Mouse (Mus musculus) left cerebral cortex, postnatal 25 days (tissue): ENCODE data around the gene Itga9. TPM values are rescaled to one million over a fixed set of nuclear protein-coding genes. Genes with fewer than 3 reads are reported as not detected.

ENCODE experiments used
- DNase-seq, 2 experiments: peaks; one replicate each; pipeline ENCODE4 v3.0.0; 2022; ENCODE audit warnings: low spot score in 2 of 2, mixed read lengths in 1 of 2
- intact Hi-C: fragments of 180-260 bp; cut with DNase I; formaldehyde crosslinking; loops from one replicate; pipeline ENCODE4 v1.15.1; 2025
- total RNA-seq, 2 experiments: library from RNA; stranded (reverse); gene quantifications; 2 replicates each; pipeline ENCODE4 v1.2.3; 2021

Itga9 gene
- total RNA-seq, 2 experiments from 2014 or later: 6.7 to 7.0 TPM

DNA sequence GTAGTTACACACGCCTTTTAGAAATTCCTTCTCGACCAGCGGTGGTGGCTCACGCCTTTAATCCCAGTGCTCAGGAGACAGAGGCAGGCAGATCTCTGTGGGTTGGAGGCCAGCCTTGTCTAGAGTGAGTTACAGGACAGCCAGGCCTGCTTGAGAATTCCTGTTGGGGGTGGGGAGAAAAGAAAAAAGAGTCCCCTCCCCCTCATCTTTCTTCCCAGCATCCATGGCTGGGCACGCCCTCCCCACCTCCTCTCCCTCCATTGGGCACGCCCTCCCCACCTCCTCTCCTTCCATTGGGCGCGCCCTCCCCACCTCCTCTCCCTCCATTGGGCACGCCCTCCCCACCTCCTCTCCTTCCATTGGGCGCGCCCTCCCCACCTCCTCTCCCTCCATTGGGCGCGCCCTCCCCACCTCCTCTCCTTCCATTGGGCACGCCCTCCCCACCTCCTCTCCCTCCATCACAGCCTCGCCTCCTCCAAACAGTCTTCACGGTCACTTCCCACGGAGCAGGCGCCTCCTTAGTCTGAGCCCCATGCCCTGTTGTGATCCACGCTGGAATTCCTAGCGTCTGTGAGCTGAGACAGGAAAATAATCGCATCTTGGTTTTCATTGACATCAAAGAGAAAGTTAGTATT is 186.8 kb downstream of the Itga9 start:
- DNase-seq: no peak
- intact Hi-C loops: no loop called here

DNA sequence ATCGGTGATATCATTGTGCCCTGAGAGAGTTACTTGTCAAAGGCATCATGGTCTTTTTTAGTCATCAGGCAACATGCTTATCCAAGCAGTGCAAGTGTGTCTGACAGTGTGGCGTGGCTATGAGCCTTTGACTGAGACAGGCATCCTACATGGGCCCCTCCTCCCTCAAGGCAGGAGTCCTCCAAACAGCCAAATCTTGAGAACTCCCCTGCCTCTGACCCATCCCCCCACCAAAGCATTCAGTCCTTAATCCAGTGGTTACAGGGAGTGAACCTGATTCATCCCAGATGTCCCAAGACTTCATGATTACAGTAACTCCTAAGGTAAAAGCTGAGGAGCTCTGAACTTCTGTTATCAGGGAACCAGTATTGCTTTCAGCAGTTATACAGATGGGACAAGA is 188.2 kb downstream of the Itga9 start:
- intact Hi-C loops: no loop called here
- no peak for DNase-seq

- no peak for DNase-seq
- intact Hi-C loops: no loop called here
These were observed 188.8 kb downstream of the Itga9 start for GRCm38 (mm10) chr9:118795304-118795703.

- no peak for DNase-seq
- intact Hi-C loops: no loop called here
These were observed 192.6 kb downstream of the Itga9 start for GRCm38 (mm10) chr9:118799105-118799504.

DNA sequence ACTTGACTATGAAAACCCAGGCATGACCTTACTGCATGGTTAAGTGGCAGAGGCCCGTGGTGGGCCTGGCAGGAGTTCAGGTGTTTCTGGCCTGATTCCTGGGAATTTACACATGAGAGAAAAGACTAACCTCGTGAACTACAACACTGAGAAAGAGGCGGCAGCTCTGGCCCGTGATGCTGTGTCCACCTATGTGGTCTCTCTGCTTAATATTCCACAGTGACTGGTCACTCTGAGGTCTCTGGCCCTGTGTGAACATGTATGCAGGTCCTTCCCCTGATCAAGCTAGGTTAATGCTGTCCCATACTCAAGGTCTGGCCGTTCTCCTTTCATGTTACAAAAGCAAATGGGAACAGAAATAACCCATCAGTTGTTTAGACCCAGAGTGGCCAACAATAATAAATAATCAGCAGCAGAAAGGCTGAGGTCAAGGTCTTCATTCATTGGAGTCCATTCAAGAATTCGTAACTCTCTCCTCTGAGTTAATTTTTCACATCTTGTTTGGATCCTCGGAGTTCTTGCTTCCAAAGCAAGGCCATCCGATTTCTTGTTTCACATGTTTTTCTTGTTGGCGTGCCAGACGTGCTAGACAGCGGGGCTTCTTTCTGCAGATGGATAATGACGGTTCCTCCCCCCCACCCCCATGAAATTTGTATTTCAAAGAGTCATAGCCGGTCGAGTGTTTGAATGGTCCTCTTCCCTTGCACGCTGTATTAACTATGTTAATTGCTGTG is 194.9 kb downstream of the Itga9 start:
- intact Hi-C loops: no loop called here
- no peak for DNase-seq

DNA sequence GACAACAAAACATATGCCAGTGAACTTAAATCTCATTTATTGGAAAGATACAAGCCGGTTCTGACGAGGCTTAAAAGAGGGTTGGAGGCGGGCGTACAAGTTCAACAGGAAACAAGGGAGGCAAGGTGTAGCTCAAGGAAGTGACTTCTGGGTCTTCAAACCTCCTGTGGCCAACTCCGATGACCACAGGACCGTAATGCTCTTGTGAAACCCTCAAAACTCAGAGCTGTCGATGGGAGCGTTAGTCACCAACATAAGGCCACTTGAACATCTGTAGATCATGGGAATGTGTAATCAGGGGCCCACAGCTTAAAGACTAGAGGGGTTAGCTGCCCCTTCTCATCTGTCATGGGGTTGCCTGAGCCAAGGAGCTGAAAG is 195.4 kb downstream of the Itga9 start:
- intact Hi-C loops: no loop called here
- no peak for DNase-seq

DNA sequence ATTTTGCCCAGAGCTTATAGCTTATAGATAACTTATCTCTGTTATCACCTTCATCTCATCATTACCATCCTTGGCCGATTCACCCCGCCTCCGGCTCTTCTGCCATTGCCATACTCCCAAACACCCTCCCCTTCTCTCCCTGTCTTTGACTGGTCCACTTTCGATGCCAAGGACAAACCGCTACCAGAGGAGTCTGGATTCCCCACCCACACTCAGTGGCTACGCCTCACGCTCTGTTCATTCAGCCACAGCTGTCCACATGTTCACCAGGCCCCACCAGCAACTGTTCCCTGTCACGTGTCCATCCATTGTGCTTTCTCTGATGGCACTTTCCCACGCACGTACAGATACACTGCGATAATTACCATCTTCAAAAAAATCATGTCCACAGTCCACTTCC is 195.9 kb downstream of the Itga9 start:
- intact Hi-C loops: no loop called here
- DNase-seq: no peak

- no peak for DNase-seq
- intact Hi-C loops: no loop called here
These were observed 199.2 kb downstream of the Itga9 start for GRCm38 (mm10) chr9:118805740-118806139.

DNA sequence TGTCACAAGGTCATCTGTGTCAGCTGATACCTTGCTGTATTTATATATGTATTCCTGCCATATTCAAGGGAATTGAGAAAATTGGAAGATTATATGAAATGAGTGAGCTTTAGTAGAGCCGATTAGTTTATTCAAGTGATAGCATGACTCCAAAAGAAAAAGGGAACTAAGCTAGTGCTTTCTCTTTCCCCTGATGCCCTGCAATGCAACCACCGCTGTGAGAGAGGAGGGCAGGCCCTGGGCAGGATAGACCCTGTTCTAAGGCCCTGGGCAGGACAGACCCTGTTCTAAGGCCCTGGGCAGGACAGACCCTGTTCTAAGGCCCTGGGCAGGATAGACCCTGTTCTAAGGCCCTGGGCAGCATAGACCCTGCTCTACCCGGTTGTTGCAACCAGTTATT is 201.2 kb downstream of the Itga9 start:
- DNase-seq: no peak
- intact Hi-C loops: no loop called here

GRCm38 (mm10) chr9:118812221-118812620 is 205.7 kb downstream of the Itga9 start:
- intact Hi-C loops: no loop called here
- DNase-seq: no peak

DNA sequence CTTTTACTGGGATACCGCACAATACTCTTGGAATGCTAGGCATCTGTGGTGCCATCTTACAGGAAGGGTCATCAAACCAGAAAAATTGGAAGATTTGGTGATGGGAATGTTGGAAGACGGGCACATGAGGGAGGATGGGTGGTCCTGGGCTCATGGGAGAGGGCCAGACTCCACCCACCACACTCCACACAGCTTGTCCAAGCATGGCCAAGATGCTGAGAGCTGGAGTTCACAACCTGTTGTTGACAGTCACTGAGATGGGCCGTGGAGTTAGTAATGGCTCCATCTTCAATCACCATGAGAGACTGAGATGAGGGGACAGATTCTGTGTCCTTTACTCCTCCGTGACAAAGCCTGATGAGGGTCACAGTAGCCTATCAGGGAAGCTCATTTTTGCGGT is 207.0 kb downstream of the Itga9 start:
- intact Hi-C loops: no loop called here
- DNase-seq: no peak

DNA sequence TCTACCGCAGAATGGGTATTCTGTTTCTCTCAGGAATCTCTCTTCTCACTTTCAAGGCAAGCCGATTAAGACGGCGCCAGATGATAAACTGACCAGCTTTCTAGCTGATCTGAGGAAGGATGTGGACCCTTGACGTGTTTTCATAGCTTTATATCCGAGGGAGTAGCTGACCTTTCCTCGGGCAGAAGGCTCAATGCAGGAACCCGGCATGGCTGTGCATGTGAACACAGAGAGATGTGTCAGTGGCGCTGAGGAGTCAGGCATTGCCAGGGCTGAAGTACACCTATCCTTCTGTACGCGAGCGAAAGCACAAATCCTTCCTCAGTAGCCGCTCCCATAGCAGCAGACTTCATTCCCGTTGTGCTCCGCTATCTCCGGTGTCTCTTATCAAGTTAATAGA is 207.6 kb downstream of the Itga9 start:
- DNase-seq: no peak
- intact Hi-C loops: no loop called here

DNA sequence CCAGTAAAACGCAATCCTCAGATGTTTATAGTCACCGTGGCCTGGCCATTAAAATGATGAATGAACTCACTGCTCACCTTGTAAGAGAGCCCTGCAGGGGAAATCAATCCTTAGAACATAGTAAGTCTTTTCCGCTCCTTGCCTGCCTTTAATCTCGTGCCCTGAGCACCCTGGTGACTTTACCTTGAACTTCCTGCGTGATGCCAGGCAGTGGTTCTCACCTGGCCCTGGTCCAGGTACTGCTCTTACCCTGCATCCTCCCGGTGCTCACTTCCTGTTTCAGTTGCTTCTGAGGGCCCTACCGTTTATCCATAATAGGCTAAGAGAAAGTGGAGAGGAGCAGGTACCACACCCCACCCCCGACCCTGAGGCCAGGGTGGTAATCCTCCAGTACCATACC is 208.0 kb downstream of the Itga9 start:
- DNase-seq: no peak
- intact Hi-C loops: no loop called here

DNA sequence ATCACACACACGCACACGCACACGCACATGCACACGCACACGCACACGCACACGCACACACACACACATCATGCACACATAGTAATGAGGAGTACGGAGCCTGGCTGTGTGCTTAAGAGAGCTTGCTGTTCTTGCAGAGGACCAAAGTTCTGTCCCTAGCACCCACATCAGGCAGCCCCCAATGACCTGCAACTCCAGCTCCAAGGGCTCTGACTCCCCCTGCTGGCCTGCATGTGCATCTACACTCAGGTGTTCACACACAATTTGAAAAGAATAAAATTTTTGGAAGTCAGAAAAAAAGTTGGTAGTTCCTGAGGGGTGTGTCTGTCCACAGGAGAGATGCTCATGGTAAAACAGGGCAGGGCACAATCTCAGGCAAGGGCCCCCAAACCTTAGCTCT is 209.1 kb downstream of the Itga9 start:
- intact Hi-C loops: no loop called here
- DNase-seq: no peak

GRCm38 (mm10) chr9:118818508-118818907 is 212.0 kb downstream of the Itga9 start:
- intact Hi-C loops: no loop called here
- DNase-seq: no peak

DNA sequence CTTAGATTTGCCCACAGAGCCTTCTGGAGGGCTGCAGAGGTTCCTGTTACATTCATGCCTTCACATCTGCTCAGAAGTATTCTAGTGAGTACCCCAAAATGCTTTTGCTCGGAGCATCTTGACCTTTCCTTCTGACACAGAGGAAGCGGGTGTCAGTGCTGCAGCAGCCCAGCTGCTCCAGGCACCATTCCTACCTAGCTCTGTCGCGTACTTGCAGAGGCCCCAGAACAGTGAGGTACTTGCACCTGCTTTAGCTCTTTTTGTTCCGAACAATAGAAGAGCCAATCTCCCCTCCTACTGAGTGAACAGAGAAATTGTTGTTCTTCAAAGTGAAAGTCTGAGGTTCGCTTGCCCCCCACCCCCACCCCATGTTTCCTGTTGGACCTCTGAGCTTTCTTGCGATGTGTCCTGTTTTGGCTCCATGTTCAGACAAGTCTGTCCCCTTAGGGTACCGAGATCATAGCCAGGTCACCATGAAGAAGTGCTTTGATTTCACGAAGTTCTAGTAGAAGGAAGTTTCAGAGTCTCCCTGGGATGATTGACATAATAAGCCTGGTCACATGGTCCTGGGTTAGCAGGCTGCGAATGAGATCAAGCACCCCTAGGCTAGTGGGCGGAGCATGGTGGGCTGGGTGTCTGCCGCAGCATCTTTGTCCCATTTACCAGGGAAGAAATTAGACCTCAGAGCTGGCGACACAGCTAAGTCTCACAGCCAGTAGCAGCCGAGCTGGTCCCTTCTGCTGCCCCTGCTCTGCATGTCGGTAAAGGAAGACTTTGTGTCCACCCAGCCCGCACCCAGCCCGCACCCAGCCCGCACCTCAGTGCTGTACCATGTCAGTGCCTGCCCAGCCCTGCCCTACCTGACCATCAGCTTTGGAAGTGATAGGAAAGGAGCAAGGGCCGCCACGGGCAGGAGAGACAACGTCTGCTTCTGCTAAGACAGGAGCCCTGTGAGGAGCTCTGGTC is 215.0 kb downstream of the Itga9 start:
- peak in 1 of 2 experiments; percentile 18 for DNase-seq
- intact Hi-C loops: no loop called here

DNA sequence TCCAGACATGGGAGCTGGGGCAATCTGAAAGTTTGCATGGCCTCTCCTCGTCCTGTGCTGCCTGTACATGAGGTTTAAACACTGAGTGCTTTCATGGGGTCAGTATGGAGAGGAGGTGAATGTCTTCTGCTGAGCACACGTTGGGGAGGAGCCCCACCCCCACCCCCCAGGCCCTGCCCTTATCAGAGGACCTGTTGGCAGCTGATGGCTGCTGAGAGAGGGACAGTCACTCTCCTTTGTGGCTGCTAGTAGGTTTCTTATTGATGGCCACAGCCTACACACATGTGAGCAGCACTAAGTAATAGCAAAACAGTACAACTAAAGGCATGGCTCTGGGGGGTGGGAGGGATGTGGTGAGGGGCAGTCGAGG is 215.7 kb downstream of the Itga9 start:
- DNase-seq: no peak
- intact Hi-C loops: no loop called here

DNA sequence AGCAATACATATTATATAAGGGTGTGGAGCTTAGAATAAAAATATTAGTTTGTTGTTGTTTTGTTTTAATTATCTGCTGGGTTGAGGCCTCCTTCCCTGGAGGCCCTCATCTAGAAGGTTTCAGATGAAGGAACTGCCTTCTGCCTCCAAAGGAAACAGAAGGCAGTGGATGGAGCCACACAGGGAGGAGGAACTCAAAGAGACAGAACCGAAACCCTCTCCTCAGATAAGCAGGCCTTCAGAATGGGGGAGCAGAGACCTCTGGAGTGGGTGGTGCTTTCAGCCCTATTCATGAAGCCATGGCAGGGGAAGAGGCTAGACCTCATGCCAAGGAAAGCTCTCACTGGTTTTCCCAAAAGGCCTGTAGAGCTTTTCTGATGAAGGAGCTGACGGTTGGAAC is 216.1 kb downstream of the Itga9 start:
- intact Hi-C loops: no loop called here
- no peak for DNase-seq

GRCm38 (mm10) chr9:118831080-118831479 is 224.6 kb downstream of the Itga9 start:
- peak in 1 of 2 experiments; percentile 7 for DNase-seq
- intact Hi-C loops: no loop called here

- intact Hi-C loops: no loop called here
These were observed 226.0 kb downstream of the Itga9 start for GRCm38 (mm10) chr9:118832533-118832932.

DNA sequence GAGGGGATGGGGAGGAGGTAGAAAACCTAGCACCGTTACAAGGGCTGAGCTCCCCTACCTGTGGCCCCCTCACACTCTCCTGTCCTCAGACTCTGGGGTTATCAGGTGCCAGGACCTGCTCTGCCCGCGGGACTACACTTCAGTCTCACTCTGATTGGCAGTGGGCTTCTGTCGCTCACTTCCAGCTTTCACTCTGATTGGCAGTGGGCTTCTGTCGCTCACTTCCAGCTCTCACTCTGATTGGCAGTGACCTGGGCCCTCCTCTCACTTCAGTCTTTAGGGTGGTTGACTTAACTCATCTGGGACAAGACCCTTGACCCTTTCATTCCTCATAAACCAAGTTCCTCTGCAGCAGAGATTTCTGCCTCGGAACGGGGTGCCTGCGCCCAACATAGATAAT is 226.9 kb downstream of the Itga9 start:
- intact Hi-C loops: no loop called here
- DNase-seq: no peak

More at GRCm38 (mm10) chr9:118832533-118832932, 226.0 kb downstream of the Itga9 start:
- no peak for DNase-seq
